Mouse (Mus musculus) embryonic facial prominence, embryonic 11.5 days (tissue): ENCODE results near the gene Raf1. TPM values are rescaled to one million over a fixed set of nuclear protein-coding genes. Genes with fewer than 3 reads are reported as not detected.

Experiments used
- ATAC-seq: fragments of 200-750 bp; cut with Nextera tagmentation; replicated peaks from 2 replicates; pipeline ENCODE4 v1.8.0; 2017; ENCODE audit warnings: low read depth; ENCODE audit not compliant: insufficient number of reproducible peaks, low FRiP score, low TSS enrichment
- DNase-seq: peaks from one replicate; pipeline ENCODE4 v3.0.0-alpha.2; 2015; ENCODE audit warnings: low spot score
- H3K27ac ChIP-seq: fragments of 300-500 bp; sonication (generic); replicated peaks from 2 replicates; pipeline ENCODE4 v1.5.1; 2014; ENCODE audit warnings: mild to moderate bottlenecking, low read depth, low read length, control low read depth
- H3K27me3 ChIP-seq: fragments of 300-500 bp; sonication (generic); 2 replicates; pipeline ENCODE4 v1.6.1; 2014; ENCODE audit warnings: mild to moderate bottlenecking, low read length, moderate library complexity, mixed read lengths; ENCODE audit not compliant: control insufficient read depth, insufficient read depth
- H3K36me3 ChIP-seq: fragments of 300-500 bp; sonication (generic); replicated peaks from 2 replicates; pipeline ENCODE4 v1.6.1; 2014; ENCODE audit warnings: low read depth, mild to moderate bottlenecking, low read length, moderate library complexity, mixed read lengths; ENCODE audit not compliant: control insufficient read depth, insufficient read depth
- H3K4me1 ChIP-seq: fragments of 300-500 bp; sonication (generic); 2 replicates; pipeline ENCODE4 v1.6.1; 2014; ENCODE audit warnings: low read length, mixed read lengths; ENCODE audit not compliant: control insufficient read depth, insufficient read depth
- H3K4me2 ChIP-seq: fragments of 300-500 bp; sonication (generic); 2 replicates; pipeline ENCODE4 v1.6.1; 2014; ENCODE audit warnings: low read depth, mild to moderate bottlenecking, control low read depth, low read length, moderate library complexity
- H3K4me3 ChIP-seq: fragments of 300-500 bp; sonication (generic); 2 replicates; pipeline ENCODE4 v1.5.1; 2014; ENCODE audit warnings: low read depth, low read length, control low read depth
- H3K9ac ChIP-seq: fragments of 300-500 bp; sonication (generic); replicated peaks from 2 replicates; pipeline ENCODE4 v1.6.1; 2014; ENCODE audit warnings: mild to moderate bottlenecking, control low read depth, low read length
- H3K9me3 ChIP-seq: fragments of 300-500 bp; sonication (generic); replicated peaks from 2 replicates; pipeline ENCODE4 v1.6.1; 2016; ENCODE audit warnings: mild to moderate bottlenecking, low read length, inconsistent platforms, mixed read lengths; ENCODE audit not compliant: control insufficient read depth
- WGBS: fragments of 180-500 bp; shearing (Covaris S2); extraction: QIAGEN DNeasy Blood & Tissue Kit; methylation state at CpG from one replicate; pipeline ENCODE4 v1.1.7; 2014; 5-methylcytosine and 5-hydroxymethylcytosine counted together
- polyA plus RNA-seq: library from polyadenylated mRNA; unstranded; fragments of >200 nt; fragmentation: Nextera tagmentation; extraction: Ambion mirVana; gene quantifications from 2 replicates; pipeline ENCODE4 v1.2.1, GENCODE M21; 2014

The Raf1 gene
- polyA plus RNA-seq, 1 experiment from 2014 or later: 124 TPM

- Histone ChIP-seq H3K9ac (no peak overlapping the region), H3K27ac (no peak overlapping the region), H3K27me3 (no peaks in the 10 kb centered on the region), H3K9me3 (no peaks in the 10 kb centered on the region), H3K4me2 (no peak overlapping the region), H3K4me3 (no peak overlapping the region), H3K4me1 (no peaks in the 10 kb centered on the region), H3K36me3 (peaks cover 9% of the 10 kb centered on the region)
- ATAC-seq (no peak), DNase-seq (no peak)
- WGBS: 72% methylated on average over 3 of the region's 3 CpGs
These were observed 45.2 kb downstream of the Raf1 start for GRCm38 (mm10) chr6:115631056-115631795.

GRCm38 (mm10) chr6:115626121-115626520 lies 50.3 kb downstream of the Raf1 start:
- H3K4me2 ChIP-seq: no peak overlapping the region
- H3K36me3 ChIP-seq: peaks cover 10% of the 10 kb centered on the region
- no peaks in the 10 kb centered on the region for H3K4me1 ChIP-seq
- no peaks in the 10 kb centered on the region for H3K9me3 ChIP-seq
- no peak overlapping the region for H3K27ac ChIP-seq
- H3K9ac ChIP-seq: no peak overlapping the region
- no peak overlapping the region for H3K4me3 ChIP-seq
- no peak for DNase-seq
- 91% methylated on average over 5 of the region's 5 CpGs for WGBS
- H3K27me3 ChIP-seq: no peaks in the 10 kb centered on the region
- no peak for ATAC-seq

GRCm38 (mm10) chr6:115620942-115621341 lies 55.5 kb downstream of the Raf1 start:
- WGBS: 81% methylated on average over 1 of the region's 1 CpGs
- no peak for DNase-seq
- no peak for ATAC-seq
- Histone ChIP-seq H3K4me1 (no peaks in the 10 kb centered on the region), H3K9ac (no peak overlapping the region), H3K4me2 (no peak overlapping the region), H3K9me3 (no peaks in the 10 kb centered on the region), H3K27me3 (no peaks in the 10 kb centered on the region), H3K4me3 (no peak overlapping the region), H3K36me3 (peaks cover 22% of the 10 kb centered on the region), H3K27ac (no peak overlapping the region)

- Histone ChIP-seq H3K4me3 (no peak overlapping the region), H3K4me2 (no peak overlapping the region), H3K27ac (no peak overlapping the region), H3K9ac (no peak overlapping the region), H3K9me3 (no peaks in the 10 kb centered on the region), H3K36me3 (peaks cover 21% of the 10 kb centered on the region), H3K4me1 (no peaks in the 10 kb centered on the region), H3K27me3 (no peaks in the 10 kb centered on the region)
- WGBS: 90% methylated on average over 10 of the region's 10 CpGs
- ATAC-seq (no peak), DNase-seq (no peak)
These were observed 56.6 kb downstream of the Raf1 start for GRCm38 (mm10) chr6:115619818-115620217.

- H3K4me1 ChIP-seq: no peaks in the 10 kb centered on the region
- ATAC-seq: no peak
- H3K9me3 ChIP-seq: no peaks in the 10 kb centered on the region
- no peak overlapping the region for H3K27ac ChIP-seq
- H3K4me3 ChIP-seq: no peak overlapping the region
- no peaks in the 10 kb centered on the region for H3K27me3 ChIP-seq
- H3K36me3 ChIP-seq: peaks cover 13% of the 10 kb centered on the region
- 84% methylated on average over 3 of the region's 3 CpGs for WGBS
- no peak overlapping the region for H3K9ac ChIP-seq
- H3K4me2 ChIP-seq: no peak overlapping the region
- DNase-seq: no peak
These were observed 60.5 kb downstream of the Raf1 start for GRCm38 (mm10) chr6:115615983-115616382.

GRCm38 (mm10) chr6:115613793-115614192 lies 62.6 kb downstream of the Raf1 start:
- Histone ChIP-seq H3K36me3 (peaks cover 5% of the 10 kb centered on the region), H3K4me3 (no peak overlapping the region), H3K9ac (no peak overlapping the region), H3K27ac (no peak overlapping the region), H3K9me3 (no peaks in the 10 kb centered on the region), H3K4me1 (no peaks in the 10 kb centered on the region), H3K4me2 (no peak overlapping the region), H3K27me3 (no peaks in the 10 kb centered on the region)
- ATAC-seq: no peak
- no peak for DNase-seq

- Histone ChIP-seq H3K4me2 (no peak overlapping the region), H3K4me3 (no peak overlapping the region), H3K27ac (no peak overlapping the region), H3K36me3 (no peaks in the 10 kb centered on the region), H3K9me3 (no peaks in the 10 kb centered on the region), H3K4me1 (no peaks in the 10 kb centered on the region), H3K9ac (no peak overlapping the region), H3K27me3 (no peaks in the 10 kb centered on the region)
- 92% methylated on average over 5 of the region's 5 CpGs for WGBS
- DNase-seq: no peak
- ATAC-seq: no peak
These were observed 66.1 kb downstream of the Raf1 start for GRCm38 (mm10) chr6:115610301-115610700.

- no peaks in the 10 kb centered on the region for H3K9me3 ChIP-seq
These were observed 67.3 kb downstream of the Raf1 start for GRCm38 (mm10) chr6:115609121-115609520.

More at GRCm38 (mm10) chr6:115609121-115609520, 67.3 kb downstream of the Raf1 start:
- ATAC-seq (no peak), DNase-seq (peak; percentile 24)
- H3K4me1 ChIP-seq: no peaks in the 10 kb centered on the region
- no peak overlapping the region for H3K4me3 ChIP-seq
- no peaks in the 10 kb centered on the region for H3K27me3 ChIP-seq
- H3K27ac ChIP-seq: no peak overlapping the region
- no peak overlapping the region for H3K9ac ChIP-seq
- WGBS: 58% methylated on average over 3 of the region's 3 CpGs
- no peak overlapping the region for H3K4me2 ChIP-seq
- no peaks in the 10 kb centered on the region for H3K36me3 ChIP-seq
